Mouse (Mus musculus) intestine, embryonic 14.5 days (tissue): ENCODE results near the gene Prr23a1. TPM values are rescaled to one million over a fixed set of nuclear protein-coding genes. Genes with fewer than 3 reads are reported as not detected.

ENCODE experiments used
- ATAC-seq: fragments of 200-750 bp; cut with Nextera tagmentation; replicated peaks from 2 replicates; pipeline ENCODE4 v1.8.0; 2017; ENCODE audit warnings: low read depth, moderate number of reproducible peaks, moderate TSS enrichment, moderate library complexity; ENCODE audit not compliant: low FRiP score, low TSS enrichment
- DNase-seq: peaks from one replicate; pipeline ENCODE4 v3.0.0-alpha.2; 2018; ENCODE audit warnings: low spot score
- H3K27ac ChIP-seq: fragments of 300-500 bp; sonication (generic); 2 replicates; pipeline ENCODE4 v1.5.1; 2014; ENCODE audit warnings: low read depth, mild to moderate bottlenecking, control low read depth
- H3K27me3 ChIP-seq: fragments of 300-500 bp; sonication (generic); replicated peaks from 2 replicates; pipeline ENCODE4 v1.6.1; 2014; ENCODE audit warnings: low read length, control low read depth; ENCODE audit not compliant: control insufficient read depth, insufficient read depth
- H3K36me3 ChIP-seq: fragments of 300-500 bp; sonication (generic); 2 replicates; pipeline ENCODE4 v1.6.1; 2014; ENCODE audit warnings: low read length, control low read depth; ENCODE audit not compliant: control insufficient read depth, insufficient read depth
- H3K4me1 ChIP-seq: fragments of 300-500 bp; sonication (generic); replicated peaks from 2 replicates; pipeline ENCODE4 v1.6.1; 2014; ENCODE audit warnings: low read length, control low read depth, mixed read lengths; ENCODE audit not compliant: control insufficient read depth, insufficient read depth
- H3K4me2 ChIP-seq: fragments of 300-500 bp; sonication (generic); 2 replicates; pipeline ENCODE4 v1.6.1; 2014; ENCODE audit warnings: low read length
- H3K4me3 ChIP-seq: fragments of 300-500 bp; sonication (generic); 2 replicates; pipeline ENCODE4 v1.5.1; 2014; ENCODE audit warnings: low read depth, low read length, control low read depth, mixed read lengths
- H3K9ac ChIP-seq: fragments of 300-500 bp; sonication (generic); 2 replicates; pipeline ENCODE4 v1.6.1; 2014; ENCODE audit warnings: mild to moderate bottlenecking, low read length
- H3K9me3 ChIP-seq: fragments of 300-500 bp; sonication (generic); 2 replicates; pipeline ENCODE4 v1.6.1; 2016; ENCODE audit warnings: low read length, control low read depth; ENCODE audit not compliant: control insufficient read depth
- WGBS: fragments of 180-500 bp; shearing (Covaris S2); extraction: QIAGEN DNeasy Blood & Tissue Kit; methylation state at CpG from one replicate; pipeline ENCODE4 v1.1.7; 2014; 5-methylcytosine and 5-hydroxymethylcytosine counted together
- polyA plus RNA-seq: library from polyadenylated mRNA; unstranded; fragments of >200 nt; fragmentation: Nextera tagmentation; extraction: Ambion mirVana; gene quantifications from 2 replicates; pipeline ENCODE4 v1.2.1, GENCODE M21; 2014

Prr23a1 gene
- polyA plus RNA-seq, 1 experiment from 2014 or later: not detected

GRCm38 (mm10) chr9:98818971-98819370 is 23.3 kb upstream of the Prr23a1 start:
- DNase-seq: peak; percentile 18
- Histone ChIP-seq H3K4me1 (no peaks in the 10 kb centered on the region), H3K9ac (no peak overlapping the region), H3K36me3 (no peaks in the 10 kb centered on the region), H3K27me3 (no peaks in the 10 kb centered on the region), H3K4me3 (no peak overlapping the region), H3K4me2 (no peak overlapping the region), H3K27ac (no peak overlapping the region), H3K9me3 (no peaks in the 10 kb centered on the region)
- WGBS: 74% methylated on average over 5 of the region's 5 CpGs
- no peak for ATAC-seq

GRCm38 (mm10) chr9:98819481-98819880 is 22.8 kb upstream of the Prr23a1 start:
- ATAC-seq: no peak
- Histone ChIP-seq H3K27ac (no peak overlapping the region), H3K4me1 (no peaks in the 10 kb centered on the region), H3K36me3 (no peaks in the 10 kb centered on the region), H3K4me2 (no peak overlapping the region), H3K4me3 (no peak overlapping the region), H3K9me3 (no peaks in the 10 kb centered on the region), H3K27me3 (no peaks in the 10 kb centered on the region), H3K9ac (no peak overlapping the region)
- 81% methylated on average over 2 of the region's 2 CpGs for WGBS
- no peak for DNase-seq

- DNase-seq: peak; percentile 27
Observed at GRCm38 (mm10) chr9:98820461-98820860, 21.8 kb upstream of the Prr23a1 start.

GRCm38 (mm10) chr9:98821067-98821466 is 21.2 kb upstream of the Prr23a1 start:
- no peak overlapping the region for H3K4me3 ChIP-seq
- H3K4me1 ChIP-seq: no peaks in the 10 kb centered on the region
- H3K27ac ChIP-seq: no peak overlapping the region
- ATAC-seq (no peak), DNase-seq (peak; percentile 28)
- no peaks in the 10 kb centered on the region for H3K36me3 ChIP-seq
- H3K27me3 ChIP-seq: no peaks in the 10 kb centered on the region
- no peaks in the 10 kb centered on the region for H3K9me3 ChIP-seq
- H3K9ac ChIP-seq: no peak overlapping the region
- no peak overlapping the region for H3K4me2 ChIP-seq

More at GRCm38 (mm10) chr9:98820461-98820860, 21.8 kb upstream of the Prr23a1 start:
- no peaks in the 10 kb centered on the region for H3K9me3 ChIP-seq
- H3K4me3 ChIP-seq: no peak overlapping the region
- H3K27me3 ChIP-seq: no peaks in the 10 kb centered on the region
- H3K9ac ChIP-seq: no peak overlapping the region
- H3K27ac ChIP-seq: no peak overlapping the region
- WGBS: 85% methylated on average over 4 of the region's 4 CpGs
- H3K36me3 ChIP-seq: no peaks in the 10 kb centered on the region
- no peaks in the 10 kb centered on the region for H3K4me1 ChIP-seq
- no peak for ATAC-seq
- H3K4me2 ChIP-seq: no peak overlapping the region

GRCm38 (mm10) chr9:98823805-98824204 is 18.5 kb upstream of the Prr23a1 start:
- 89% methylated on average over 7 of the region's 7 CpGs for WGBS
- Histone ChIP-seq H3K9ac (no peak overlapping the region), H3K4me2 (no peak overlapping the region), H3K27ac (no peak overlapping the region), H3K36me3 (no peaks in the 10 kb centered on the region), H3K27me3 (no peaks in the 10 kb centered on the region), H3K4me1 (no peaks in the 10 kb centered on the region), H3K4me3 (no peak overlapping the region), H3K9me3 (no peaks in the 10 kb centered on the region)
- DNase-seq (peak; percentile 27), ATAC-seq (no peak)

- DNase-seq (no peak), ATAC-seq (no peak)
- H3K4me3 ChIP-seq: no peak overlapping the region
- H3K9ac ChIP-seq: no peak overlapping the region
- no peaks in the 10 kb centered on the region for H3K36me3 ChIP-seq
- no peak overlapping the region for H3K27ac ChIP-seq
- no peaks in the 10 kb centered on the region for H3K4me1 ChIP-seq
- WGBS: 50% methylated on average over 5 of the region's 5 CpGs
- no peak overlapping the region for H3K4me2 ChIP-seq
- no peaks in the 10 kb centered on the region for H3K27me3 ChIP-seq
- H3K9me3 ChIP-seq: no peaks in the 10 kb centered on the region
Observed at GRCm38 (mm10) chr9:98829508-98829907, 12.8 kb upstream of the Prr23a1 start.

GRCm38 (mm10) chr9:98837537-98838074 is 4.7 kb upstream of the Prr23a1 start:
- ATAC-seq (no peak), DNase-seq (no peak)
- no peak overlapping the region for H3K9ac ChIP-seq
- no peaks in the 10 kb centered on the region for H3K9me3 ChIP-seq
- no peaks in the 10 kb centered on the region for H3K27me3 ChIP-seq
- H3K36me3 ChIP-seq: no peaks in the 10 kb centered on the region
- H3K4me3 ChIP-seq: no peak overlapping the region
- no peak overlapping the region for H3K4me2 ChIP-seq
- 78% methylated on average over 7 of the region's 7 CpGs for WGBS
- H3K4me1 ChIP-seq: no peaks in the 10 kb centered on the region
- no peak overlapping the region for H3K27ac ChIP-seq

GRCm38 (mm10) chr9:98856210-98856609 is 13.9 kb downstream of the Prr23a1 start, which contains the start of gene Prr23a2:
TSS of gene Prr23a2 (plus strand) at chr9:98856494.
- no peak within 1 kb of the TSS for H3K4me2 ChIP-seq
- H3K27ac ChIP-seq: no peak within 1 kb of the TSS
- no peak for DNase-seq
- no peak for ATAC-seq
- H3K4me1 ChIP-seq: no peaks in the 10 kb centered on the region
- H3K9me3 ChIP-seq: no peaks in the 10 kb centered on the region
- H3K27me3 ChIP-seq: no peaks in the 10 kb centered on the region
- WGBS: 69% methylated on average over 18 of the region's 18 CpGs
- H3K9ac ChIP-seq: no peak within 1 kb of the TSS
- H3K36me3 ChIP-seq: no peaks in the 10 kb centered on the region
- H3K4me3 ChIP-seq: no peak within 1 kb of the TSS

- DNase-seq (no peak), ATAC-seq (no peak)
- H3K4me1 ChIP-seq: no peaks in the 10 kb centered on the region
- H3K36me3 ChIP-seq: no peaks in the 10 kb centered on the region
- no peak overlapping the region for H3K4me3 ChIP-seq
- 72% methylated on average over 3 of the region's 3 CpGs for WGBS
- no peak overlapping the region for H3K9ac ChIP-seq
- no peak overlapping the region for H3K4me2 ChIP-seq
- no peaks in the 10 kb centered on the region for H3K9me3 ChIP-seq
- no peaks in the 10 kb centered on the region for H3K27me3 ChIP-seq
- H3K27ac ChIP-seq: no peak overlapping the region
Observed at GRCm38 (mm10) chr9:98863463-98863862, 21.2 kb downstream of the Prr23a1 start.
